Comparison of ENCODE assay signal across 21 mouse cellular contexts in the genomic region with DNA sequence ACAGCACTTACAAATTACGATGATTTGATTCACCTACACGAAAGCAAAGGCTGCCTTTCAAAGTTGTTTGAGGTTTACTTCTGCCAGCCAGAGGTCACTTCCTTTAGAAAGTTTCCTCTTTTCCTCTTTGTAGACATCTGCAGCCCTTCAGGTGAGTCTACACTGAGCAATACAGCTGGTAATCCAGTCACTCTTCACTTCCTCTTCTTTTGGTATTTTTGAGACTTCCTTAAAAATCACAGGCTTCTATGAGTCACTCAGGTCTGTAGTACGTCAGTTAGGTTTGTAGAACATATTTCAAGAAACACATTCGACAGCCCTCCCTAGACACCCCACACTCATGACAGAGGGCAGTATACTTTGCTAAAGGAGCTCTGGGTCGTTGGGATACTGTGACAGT. TPM values are rescaled to one million over a fixed set of nuclear protein-coding genes. Genes with fewer than 3 reads are reported as not detected.
A peak's percentile ranks its signal among the peaks of the same experiment; 100 is the strongest.
DNase-seq lines count a peak whose midpoint lies in the region; ATAC-seq and TF ChIP-seq lines count a peak whose summit lies in the region.
"Had no signal": no experiment of that assay in that cellular context is flagged by ENCODE, and none has a peak within 500 bp of the region (broad histone marks: within the 10 kb centered on the region; RNA-seq: fewer than 3 reads in every experiment).

No protein-coding gene starts in this region.

- H3K9me3 ChIP-seq in hindbrain, postnatal 0 days (ENCODE audit: low read length) = no peaks in the 10 kb centered on the region
- H3K9me3 ChIP-seq in hindbrain, embryonic 16.5 days (ENCODE audit: control insufficient read depth, low read length) = no peaks in the 10 kb centered on the region
- H3K9me3 ChIP-seq: embryonic facial prominence, embryonic 13.5 days; forebrain, embryonic 12.5 days; heart, embryonic 13.5 days; hindbrain, embryonic 12.5 days had no signal

- WGBS in hindbrain, postnatal 0 days = 87% methylated on average over 5 of the region's 5 CpGs
- 83% methylated on average over 5 of the region's 5 CpGs for WGBS in hindbrain, embryonic 16.5 days

- H3K27me3 ChIP-seq in splenic B cell, adult 2 months (ENCODE audit: control insufficient read depth, insufficient read depth, low read length, poor library complexity, severe bottlenecking) = no peaks in the 10 kb centered on the region
- no peaks in the 10 kb centered on the region for H3K27me3 ChIP-seq in hindbrain, postnatal 0 days (ENCODE audit: insufficient read depth, low read length)
- H3K27me3 ChIP-seq in hindbrain, embryonic 16.5 days (replicated peaks; ENCODE audit: control insufficient read depth, insufficient read depth, low read length) = no peaks in the 10 kb centered on the region
- H3K27me3 ChIP-seq: embryonic facial prominence, embryonic 13.5 days; forebrain, embryonic 12.5 days; heart, embryonic 13.5 days; hindbrain, embryonic 12.5 days had no signal

- ATAC-seq in megakaryocyte, adult 5-6 weeks (ENCODE audit: poor library complexity, severe bottlenecking) = peak; percentile 92
- ATAC-seq in hindbrain, postnatal 0 days = no peak
- no peak for ATAC-seq in hindbrain, embryonic 16.5 days
- ATAC-seq: CD4-positive, CD25-positive, alpha-beta regulatory T cell, adult 4 months; forebrain, embryonic 16.5 days had no signal

- H3K4me2 ChIP-seq in hindbrain, postnatal 0 days (ENCODE audit: low read depth, low read length) = no peak overlapping the region
- no peak overlapping the region for H3K4me2 ChIP-seq in hindbrain, embryonic 16.5 days (ENCODE audit: low read length)
- H3K4me2 ChIP-seq: embryonic facial prominence, embryonic 13.5 days; forebrain, embryonic 12.5 days; heart, embryonic 13.5 days; hindbrain, embryonic 12.5 days had no signal

- H3K4me3 ChIP-seq in hindbrain, postnatal 0 days (ENCODE audit: low read length) = no peak overlapping the region
- H3K4me3 ChIP-seq in hindbrain, embryonic 16.5 days (ENCODE audit: low read length) = no peak overlapping the region
- H3K4me3 ChIP-seq: embryonic facial prominence, embryonic 13.5 days; forebrain, embryonic 12.5 days; heart, embryonic 13.5 days; hindbrain, embryonic 12.5 days had no signal

- no peak overlapping the region for H3K9ac ChIP-seq in hindbrain, postnatal 0 days (replicated peaks; ENCODE audit: low read length)
- H3K9ac ChIP-seq in hindbrain, embryonic 16.5 days (ENCODE audit: low read depth, low read length) = no peak overlapping the region
- H3K9ac ChIP-seq: embryonic facial prominence, embryonic 13.5 days; forebrain, embryonic 12.5 days; heart, embryonic 13.5 days; hindbrain, embryonic 12.5 days had no signal

- H3K4me1 ChIP-seq in hindbrain, postnatal 0 days (ENCODE audit: insufficient read depth, low read length) = no peaks in the 10 kb centered on the region
- H3K4me1 ChIP-seq in hindbrain, embryonic 16.5 days (ENCODE audit: control insufficient read depth, insufficient read depth, low read depth, low read length) = no peaks in the 10 kb centered on the region
- H3K4me1 ChIP-seq: embryonic facial prominence, embryonic 13.5 days; forebrain, embryonic 12.5 days; heart, embryonic 13.5 days; hindbrain, embryonic 12.5 days had no signal

- H3K27ac ChIP-seq in hindbrain, postnatal 0 days = no peak overlapping the region
- H3K27ac ChIP-seq in hindbrain, embryonic 16.5 days (ENCODE audit: low read depth, low read length) = no peak overlapping the region
- H3K27ac ChIP-seq: embryonic facial prominence, embryonic 13.5 days; forebrain, embryonic 12.5 days; heart, embryonic 13.5 days; hindbrain, embryonic 12.5 days had no signal

- no peaks in the 10 kb centered on the region for H3K36me3 ChIP-seq in splenic B cell, adult 2 months (ENCODE audit: control insufficient read depth, insufficient read depth, low read length, poor library complexity, severe bottlenecking)
- H3K36me3 ChIP-seq in hindbrain, postnatal 0 days (ENCODE audit: insufficient read depth, low read length) = no peaks in the 10 kb centered on the region
- H3K36me3 ChIP-seq in hindbrain, embryonic 16.5 days (ENCODE audit: control insufficient read depth, insufficient read depth, low read length) = no peaks in the 10 kb centered on the region
- H3K36me3 ChIP-seq: embryonic facial prominence, embryonic 13.5 days; forebrain, embryonic 12.5 days; heart, embryonic 13.5 days; hindbrain, embryonic 12.5 days had no signal

- TF ChIP-seq CTCF in hindbrain, postnatal 0 days (IDR thresholded peaks at IDR 0.05; ENCODE audit: low read depth) = no peak

- DNase-seq in spleen, postnatal 36 days (ENCODE audit: low spot score in 2 of 2) = peak; percentile 5 to 17
- no peak for DNase-seq in spleen, postnatal 10 days (ENCODE audit: low spot score in 2 of 2)
- DNase-seq in MEL-GATA-1-ER (ENCODE audit: extremely low read depth, low read depth) = peak; percentile 18
- peak; percentile 67 for DNase-seq in splenic B cell, adult 2 months (ENCODE audit: low read depth, low spot score)
- no peak for DNase-seq in hindbrain, postnatal 0 days (ENCODE audit: low spot score)
- no peak for DNase-seq in Muller cell, postnatal 12 days (ENCODE audit: inconsistent ontology term)
- DNase-seq: adrenal gland, postnatal 10 days; cerebellum, adult 8-10 months; cerebellum, postnatal 14 days; gastrocnemius, postnatal 10 days; heart, postnatal 36 days; kidney, adult 2 months had no signal

RNA-seq across cellular contexts. Expression of a gene that starts 6.7 kb away (rescaled TPM):
- 0.09 and 0.78 TPM in 2 replicates for total RNA-seq in megakaryocyte, adult 5-6 weeks (2015)
- 1.2 and 1.4 TPM in 2 replicates for total RNA-seq in megakaryocyte, adult 5-6 weeks (2017)
- not detected in 2 replicates for total RNA-seq in hindbrain, postnatal 0 days (2014; rRNA removed)
- 0.05 TPM in 1 of 2 replicates, not detected in the other for polyA plus RNA-seq in hindbrain, postnatal 0 days (2015; fragmentation: Nextera tagmentation; extraction: Ambion mirVana)
- 0.21 TPM in 1 of 2 replicates, not detected in the other for polyA plus RNA-seq in hindbrain, embryonic 16.5 days (2015; fragmentation: Nextera tagmentation; extraction: Ambion mirVana)
- polyA plus RNA-seq: forebrain, embryonic 16.5 days had no signal

RNA-seq across cellular contexts. Expression of a gene that starts 58.6 kb away (rescaled TPM):
- not detected in 2 replicates for total RNA-seq in megakaryocyte, adult 5-6 weeks (2015)
- 0.26 TPM in 1 of 2 replicates, not detected in the other for total RNA-seq in megakaryocyte, adult 5-6 weeks (2017)
- total RNA-seq in hindbrain, postnatal 0 days (2014; rRNA removed) = not detected in 2 replicates
- 0.09 and 0.24 TPM in 2 replicates for polyA plus RNA-seq in hindbrain, postnatal 0 days (2015; fragmentation: Nextera tagmentation; extraction: Ambion mirVana)
- 0.16 TPM in 1 of 2 replicates, not detected in the other for polyA plus RNA-seq in hindbrain, embryonic 16.5 days (2015; fragmentation: Nextera tagmentation; extraction: Ambion mirVana)
- polyA plus RNA-seq: CD4-positive, CD25-positive, alpha-beta regulatory T cell, adult 4 months; embryonic facial prominence, embryonic 13.5 days; forebrain, embryonic 16.5 days; hindbrain, embryonic 12.5 days; intestine, embryonic 16.5 days had no signal

Comparison
In these comparisons a context has a peak if more than half of its experiments do, and no peak if none do; other contexts are left out.
1. DNase-seq: peak in spleen, postnatal 36 days (2 of 2), MEL-GATA-1-ER (single experiment) and splenic B cell, adult 2 months (single experiment); none in spleen, postnatal 10 days (0 of 2), hindbrain, postnatal 0 days (single experiment) and Muller cell, postnatal 12 days (single experiment).